Mouse (Mus musculus) heart, embryonic 11.5 days (tissue): ENCODE measurements around the gene Atrn. TPM values are rescaled to one million over a fixed set of nuclear protein-coding genes. Genes with fewer than 3 reads are reported as not detected.

Experiments
- ATAC-seq: fragments of 200-750 bp; cut with Nextera tagmentation; replicated peaks from 2 replicates; pipeline ENCODE4 v1.8.0; 2017; ENCODE audit warnings: moderate library complexity; ENCODE audit not compliant: insufficient number of reproducible peaks, low FRiP score, low TSS enrichment
- H3K27ac ChIP-seq: fragments of 300-500 bp; sonication (generic); 2 replicates; pipeline ENCODE4 v1.5.1; 2014; ENCODE audit warnings: mild to moderate bottlenecking, low read depth, low read length
- H3K27me3 ChIP-seq: fragments of 300-500 bp; sonication (generic); 2 replicates; pipeline ENCODE4 v1.6.1; 2014; ENCODE audit warnings: mild to moderate bottlenecking, low read length, mixed read lengths; ENCODE audit not compliant: control insufficient read depth, insufficient read depth
- H3K36me3 ChIP-seq: fragments of 300-500 bp; sonication (generic); 2 replicates; pipeline ENCODE4 v1.6.1; 2014; ENCODE audit warnings: mild to moderate bottlenecking, low read length, moderate library complexity, mixed read lengths; ENCODE audit not compliant: control insufficient read depth, insufficient read depth
- H3K4me1 ChIP-seq: fragments of 300-500 bp; sonication (generic); 2 replicates; pipeline ENCODE4 v1.6.1; 2014; ENCODE audit warnings: low read length; ENCODE audit not compliant: control insufficient read depth, insufficient read depth
- H3K4me2 ChIP-seq: fragments of 300-500 bp; sonication (generic); 2 replicates; pipeline ENCODE4 v1.6.1; 2014; ENCODE audit warnings: mild to moderate bottlenecking, moderate library complexity
- H3K4me3 ChIP-seq: fragments of 300-500 bp; sonication (generic); 2 replicates; pipeline ENCODE4 v1.5.1; 2014; ENCODE audit warnings: low read depth, low read length
- H3K9ac ChIP-seq: fragments of 300-500 bp; sonication (generic); 2 replicates; pipeline ENCODE4 v1.6.1; 2014; ENCODE audit warnings: mild to moderate bottlenecking, low read depth, low read length, moderate library complexity
- H3K9me3 ChIP-seq: fragments of 300-500 bp; sonication (generic); replicated peaks from 2 replicates; pipeline ENCODE4 v1.6.1; 2016; ENCODE audit warnings: low read length; ENCODE audit not compliant: control insufficient read depth
- WGBS: fragments of 180-500 bp; shearing (Covaris S2); extraction: QIAGEN DNeasy Blood & Tissue Kit; methylation state at CpG from one replicate; pipeline ENCODE4 v1.1.7; 2014; ENCODE audit not compliant: insufficient replicate concordance; 5-methylcytosine and 5-hydroxymethylcytosine counted together
- polyA plus RNA-seq: library from polyadenylated mRNA; unstranded; fragments of >200 nt; fragmentation: Nextera tagmentation; extraction: Ambion mirVana; gene quantifications from 2 replicates; pipeline ENCODE4 v1.2.1, GENCODE M21; 2014

Gene Atrn
- polyA plus RNA-seq, 1 experiment from 2014 or later: 8.0 TPM

DNA sequence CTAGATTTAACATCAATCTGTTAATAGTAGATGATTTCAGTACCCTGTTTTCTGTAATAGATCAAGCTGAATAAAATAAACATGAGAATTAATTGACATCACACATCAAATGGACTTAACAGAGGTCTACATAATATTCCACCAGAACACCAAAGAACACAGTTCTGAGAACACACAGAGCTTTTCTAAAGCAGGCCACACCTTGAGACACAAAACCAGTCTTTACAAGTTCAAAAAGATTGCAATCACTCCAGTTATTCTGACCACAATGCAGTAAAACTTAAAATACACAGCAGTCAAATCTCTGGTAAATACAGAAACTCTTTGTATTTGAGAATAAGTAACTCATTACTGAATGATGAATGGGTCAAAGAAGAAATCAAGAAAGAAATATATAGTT, 22.2 kb downstream of the Atrn start:
- no peaks in the 10 kb centered on the region for H3K9me3 ChIP-seq
- no peaks in the 10 kb centered on the region for H3K27me3 ChIP-seq
- H3K9ac ChIP-seq: no peak overlapping the region
- ATAC-seq: no peak
- H3K27ac ChIP-seq: no peak overlapping the region
- H3K4me1 ChIP-seq: no peaks in the 10 kb centered on the region
- no peak overlapping the region for H3K4me3 ChIP-seq
- no peaks in the 10 kb centered on the region for H3K36me3 ChIP-seq
- no peak overlapping the region for H3K4me2 ChIP-seq

- no peak overlapping the region for H3K4me2 ChIP-seq
- H3K9ac ChIP-seq: no peak overlapping the region
- no peaks in the 10 kb centered on the region for H3K4me1 ChIP-seq
- no peak overlapping the region for H3K27ac ChIP-seq
- no peaks in the 10 kb centered on the region for H3K9me3 ChIP-seq
- H3K4me3 ChIP-seq: no peak overlapping the region
- 80% methylated on average over 5 of the region's 5 CpGs for WGBS
- ATAC-seq: no peak
- H3K36me3 ChIP-seq: no peaks in the 10 kb centered on the region
- no peaks in the 10 kb centered on the region for H3K27me3 ChIP-seq
These were observed 23.7 kb downstream of the Atrn start for GRCm38 (mm10) chr2:130929994-130930393.

DNA sequence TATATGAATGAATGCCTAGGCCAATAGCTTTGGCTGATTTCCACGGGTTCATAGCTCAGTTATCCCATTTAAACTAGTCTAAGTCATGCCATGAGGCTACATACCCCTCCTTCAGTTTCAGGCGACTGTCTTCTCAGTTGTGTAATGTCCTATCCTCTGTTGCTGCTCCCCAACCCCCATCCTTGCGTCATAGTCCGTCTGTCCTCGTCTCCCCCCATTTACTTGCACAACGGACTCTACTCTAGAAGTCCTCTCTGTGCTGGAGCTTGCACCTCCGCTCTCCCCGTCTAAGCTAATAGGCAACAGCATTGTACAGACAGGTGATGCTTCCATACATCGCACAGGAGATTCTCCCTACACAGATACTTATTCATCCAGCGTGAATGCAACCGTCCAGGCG, 26.6 kb downstream of the Atrn start:
- no peak for ATAC-seq
- 85% methylated on average over 12 of the region's 12 CpGs for WGBS
- H3K27me3 ChIP-seq: no peaks in the 10 kb centered on the region

DNA sequence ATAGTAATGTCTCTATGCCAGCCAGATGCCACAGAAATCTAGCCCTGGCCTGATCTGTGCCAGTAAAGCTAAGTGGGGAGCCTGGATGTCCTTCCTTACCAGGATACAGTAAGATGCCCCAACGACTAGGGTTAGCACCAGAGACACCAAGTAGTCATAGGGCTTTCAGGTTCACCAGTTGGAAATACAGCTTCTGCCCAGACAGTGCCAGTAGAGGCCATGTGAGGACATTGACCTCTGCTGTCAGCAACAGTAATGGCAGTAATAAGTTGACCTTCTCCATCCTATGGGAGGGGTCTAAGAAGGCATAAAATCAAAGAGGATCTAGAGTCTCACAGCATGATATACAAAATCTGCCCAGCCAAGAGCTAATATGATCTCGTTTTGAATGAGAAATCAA, 43.5 kb downstream of the Atrn start:
- WGBS: 72% methylated on average over 2 of the region's 2 CpGs
- Histone ChIP-seq H3K9ac (no peak overlapping the region), H3K4me1 (no peaks in the 10 kb centered on the region), H3K27ac (no peak overlapping the region), H3K9me3 (no peaks in the 10 kb centered on the region), H3K36me3 (0 out of 2 replicates have a peak, but pooled peaks cover 2% of the 10 kb centered on the region), H3K4me3 (no peak overlapping the region), H3K27me3 (no peaks in the 10 kb centered on the region), H3K4me2 (no peak overlapping the region)
- no peak for ATAC-seq

More for the DNA sequence above, 26.6 kb downstream of the Atrn start:
- Histone ChIP-seq H3K36me3 (no peaks in the 10 kb centered on the region), H3K9ac (no peak overlapping the region), H3K4me1 (no peaks in the 10 kb centered on the region), H3K9me3 (no peaks in the 10 kb centered on the region), H3K27ac (no peak overlapping the region), H3K4me2 (no peak overlapping the region), H3K4me3 (no peak overlapping the region)

GRCm38 (mm10) chr2:130950548-130950947, 44.3 kb downstream of the Atrn start:
- no peak overlapping the region for H3K27ac ChIP-seq
- no peaks in the 10 kb centered on the region for H3K9me3 ChIP-seq
- H3K4me2 ChIP-seq: no peak overlapping the region
- 0 out of 2 replicates have a peak, but pooled peaks cover 2% of the 10 kb centered on the region for H3K36me3 ChIP-seq
- no peaks in the 10 kb centered on the region for H3K27me3 ChIP-seq
- no peak for ATAC-seq
- no peak overlapping the region for H3K4me3 ChIP-seq
- WGBS: 8% methylated on average over 1 of the region's 1 CpGs
- no peaks in the 10 kb centered on the region for H3K4me1 ChIP-seq
- no peak overlapping the region for H3K9ac ChIP-seq

DNA sequence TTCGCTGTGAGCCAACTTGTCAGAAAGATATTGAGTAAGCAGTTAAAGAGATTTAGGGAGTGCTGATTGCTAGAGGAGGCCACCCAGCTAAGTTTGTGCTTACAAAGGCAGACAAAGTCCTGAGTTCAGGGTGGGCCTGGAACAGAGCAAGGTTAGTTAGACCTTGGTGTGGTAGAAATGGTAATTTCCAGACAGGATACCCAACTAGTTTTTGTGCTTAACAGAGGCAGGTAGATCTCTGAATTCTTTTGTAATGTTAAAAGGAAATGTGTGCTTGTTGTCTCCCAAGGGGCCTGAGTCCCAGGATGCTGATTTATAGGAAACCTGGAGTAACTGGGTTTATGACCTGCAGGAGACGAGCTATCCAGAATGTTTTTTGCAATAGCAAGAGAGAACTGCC, 52.6 kb downstream of the Atrn start:
- Histone ChIP-seq H3K4me2 (no peak overlapping the region), H3K36me3 (no peaks in the 10 kb centered on the region), H3K9ac (no peak overlapping the region), H3K27me3 (no peaks in the 10 kb centered on the region), H3K27ac (no peak overlapping the region), H3K9me3 (no peaks in the 10 kb centered on the region), H3K4me1 (no peaks in the 10 kb centered on the region), H3K4me3 (no peak overlapping the region)
- no peak for ATAC-seq
- 78% methylated on average over 2 of the region's 2 CpGs for WGBS

DNA sequence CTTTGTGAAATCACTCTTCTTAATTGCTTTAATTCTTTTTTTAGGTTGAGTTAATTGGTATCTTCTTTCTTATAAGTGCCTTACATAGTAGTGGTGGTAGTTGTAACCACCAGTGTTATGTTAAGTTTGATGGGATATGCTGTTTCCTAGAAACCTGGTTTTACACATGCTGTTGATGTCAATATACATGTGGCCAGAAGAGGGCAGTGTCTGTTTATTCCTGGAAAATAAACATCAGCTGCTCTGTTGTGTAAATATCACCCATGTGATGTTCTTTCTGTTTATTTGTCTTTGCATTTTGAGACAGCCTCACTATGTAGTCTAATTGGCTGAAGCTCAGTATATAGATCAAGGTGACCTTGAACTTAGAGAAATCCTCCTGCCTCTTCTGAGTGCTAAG, 55.6 kb downstream of the Atrn start:
- H3K27ac ChIP-seq: no peak overlapping the region
- ATAC-seq: no peak

GRCm38 (mm10) chr2:130965042-130965441, 58.7 kb downstream of the Atrn start:
- 93% methylated on average over 1 of the region's 1 CpGs for WGBS
- no peak overlapping the region for H3K4me3 ChIP-seq
- H3K9me3 ChIP-seq: no peaks in the 10 kb centered on the region
- no peak for ATAC-seq
- H3K27me3 ChIP-seq: no peaks in the 10 kb centered on the region
- no peak overlapping the region for H3K9ac ChIP-seq
- H3K27ac ChIP-seq: no peak overlapping the region
- H3K4me1 ChIP-seq: no peaks in the 10 kb centered on the region
- no peaks in the 10 kb centered on the region for H3K36me3 ChIP-seq
- H3K4me2 ChIP-seq: no peak overlapping the region

More for the DNA sequence above, 55.6 kb downstream of the Atrn start:
- no peaks in the 10 kb centered on the region for H3K4me1 ChIP-seq
- H3K4me2 ChIP-seq: no peak overlapping the region
- no peaks in the 10 kb centered on the region for H3K27me3 ChIP-seq
- H3K4me3 ChIP-seq: no peak overlapping the region
- H3K9me3 ChIP-seq: no peaks in the 10 kb centered on the region
- no peak overlapping the region for H3K9ac ChIP-seq
- H3K36me3 ChIP-seq: no peaks in the 10 kb centered on the region

DNA sequence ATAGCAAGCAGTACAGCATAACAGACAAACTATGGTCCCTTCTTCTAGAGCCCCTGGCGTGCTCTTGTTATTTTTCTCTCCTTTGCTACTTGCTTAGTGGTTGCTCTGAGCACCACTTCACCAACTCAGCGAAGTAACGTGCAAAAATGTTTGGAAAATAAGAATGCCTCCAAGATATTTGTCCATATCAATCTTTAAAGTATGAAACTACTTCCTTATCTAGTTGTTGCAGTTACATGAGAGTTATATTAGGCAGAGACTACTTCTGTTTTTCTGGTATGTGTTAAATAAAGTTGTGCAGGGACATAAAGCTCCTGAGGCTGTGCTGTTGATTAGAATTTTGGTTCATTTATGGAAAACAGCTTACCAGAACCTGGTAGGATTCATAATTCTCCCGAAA, 64.7 kb downstream of the Atrn start:
- no peaks in the 10 kb centered on the region for H3K9me3 ChIP-seq
- H3K9ac ChIP-seq: no peak overlapping the region
- no peak overlapping the region for H3K4me2 ChIP-seq
- no peak overlapping the region for H3K27ac ChIP-seq
- H3K36me3 ChIP-seq: peaks cover 4% of the 10 kb centered on the region; the same call in 1 of the 2 replicates
- WGBS: 84% methylated on average over 4 of the region's 4 CpGs
- H3K4me1 ChIP-seq: no peaks in the 10 kb centered on the region
- H3K27me3 ChIP-seq: no peaks in the 10 kb centered on the region
- no peak for ATAC-seq
- no peak overlapping the region for H3K4me3 ChIP-seq
